Mouse (Mus musculus) lung, adult 2 months (tissue): ENCODE results near the gene Dcdc2c. TPM values are rescaled to one million over a fixed set of nuclear protein-coding genes. Genes with fewer than 3 reads are reported as not detected.

Source experiments
- DNase-seq: peaks from one replicate; pipeline ENCODE4 v3.0.0; 2022
- H3K4me1 ChIP-seq: fragments of 200-500 bp; 2 replicates; pipeline ENCODE4 v1.6.1; 2011; ENCODE audit warnings: low read length; ENCODE audit not compliant: control insufficient read depth, insufficient read depth
- H3K4me3 ChIP-seq: fragments of 200-500 bp; replicated peaks from 2 replicates; pipeline ENCODE3; 2011; ENCODE audit warnings: low read depth, mild to moderate bottlenecking, control low read depth, low read length; ENCODE audit errors: extremely low read depth
- CTCF ChIP-seq: fragments of 200-500 bp; IDR thresholded peaks from 2 replicates; pipeline ENCODE4 v1.5.1; 2011; ENCODE audit warnings: mild to moderate bottlenecking, low read length, control low read depth; ENCODE audit not compliant: insufficient read depth
- POLR2A ChIP-seq: fragments of 200-500 bp; IDR thresholded peaks from 2 replicates; pipeline ENCODE4 v1.6.1; 2011; ENCODE audit warnings: low read depth, mild to moderate bottlenecking, control low read depth, low read length, borderline replicate concordance; ENCODE audit errors: extremely low read depth
- WGBS: fragments of 180-500 bp; shearing (Covaris S2); methylation state at CpG from one replicate; pipeline ENCODE4 v1.1.7; 2018; 5-methylcytosine and 5-hydroxymethylcytosine counted together
- polyA plus RNA-seq: library from polyadenylated mRNA; depleted of rRNA; stranded (reverse); fragments of >200 nt; gene quantifications from 2 replicates; pipeline ENCODE4 v1.2.3, GENCODE M21; 2012; rRNA removed

Dcdc2c gene
- polyA plus RNA-seq = not detected in 2 replicates

GRCm38 (mm10) chr12:28552299-28552698 lies at the start of gene Dcdc2c:
Gene Dcdc2c, minus strand, starts transcription at chr12:28552399.
- Histone ChIP-seq H3K4me1 (no peaks in the 10 kb centered on the region), H3K4me3 (no peak within 1 kb of the TSS)
- 64% methylated on average over 15 of the region's 15 CpGs for WGBS
- no peak for DNase-seq
- TF ChIP-seq CTCF (no peak), POLR2A (no peak)

GRCm38 (mm10) chr12:28598526-28598991 lies 46.4 kb upstream of the Dcdc2c start:
- Histone ChIP-seq H3K4me1 (no peaks in the 10 kb centered on the region), H3K4me3 (no peak overlapping the region)
- no peak for DNase-seq
- 62% methylated on average over 2 of the region's 2 CpGs for WGBS
- TF ChIP-seq POLR2A = no peak
- no peak for TF ChIP-seq CTCF

- H3K4me3 ChIP-seq = no peak overlapping the region
- TF ChIP-seq CTCF (no peak), POLR2A (no peak)
- WGBS = 50% methylated on average over 3 of the region's 3 CpGs
- H3K4me1 ChIP-seq = no peaks in the 10 kb centered on the region
- DNase-seq = no peak
These were observed 45.9 kb upstream of the Dcdc2c start for GRCm38 (mm10) chr12:28598110-28598509.

GRCm38 (mm10) chr12:28597699-28598098 lies 45.5 kb upstream of the Dcdc2c start:
- DNase-seq = no peak
- Histone ChIP-seq H3K4me3 (no peak overlapping the region), H3K4me1 (no peaks in the 10 kb centered on the region)
- WGBS = 61% methylated on average over 9 of the region's 9 CpGs
- TF ChIP-seq POLR2A = no peak
- TF ChIP-seq CTCF = no peak

- H3K4me1 ChIP-seq = no peaks in the 10 kb centered on the region
- TF ChIP-seq POLR2A (no peak), CTCF (no peak)
- no peak for DNase-seq
- H3K4me3 ChIP-seq = no peak overlapping the region
These were observed 44.7 kb upstream of the Dcdc2c start for GRCm38 (mm10) chr12:28596851-28597250.

DNA sequence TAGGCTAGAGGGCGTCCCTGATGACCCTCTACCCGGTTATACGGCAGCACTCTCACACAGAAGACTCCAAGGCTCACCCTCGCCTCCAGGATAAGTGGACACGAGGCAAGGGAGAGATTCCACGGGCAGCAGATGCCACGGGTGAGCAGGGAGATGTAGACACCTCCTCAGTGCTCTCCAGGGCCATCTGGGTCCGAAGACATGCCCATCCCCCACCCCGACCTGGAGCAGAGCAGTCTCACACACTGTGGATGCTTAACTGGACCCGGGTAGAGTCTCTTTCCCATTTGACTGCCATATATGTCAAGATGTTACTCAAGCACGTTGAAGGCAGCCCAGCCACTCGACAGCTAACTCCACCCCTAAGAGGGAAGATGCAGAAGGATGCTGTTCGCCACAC lies 38.2 kb upstream of the Dcdc2c start:
- no peak overlapping the region for H3K4me3 ChIP-seq
- no peak for DNase-seq
- no peaks in the 10 kb centered on the region for H3K4me1 ChIP-seq
- WGBS = 38% methylated on average over 13 of the region's 13 CpGs
- no peak for TF ChIP-seq POLR2A
- no peak for TF ChIP-seq CTCF

GRCm38 (mm10) chr12:28589090-28589868 lies 37.1 kb upstream of the Dcdc2c start:
- TF ChIP-seq CTCF (peak; percentile 85), POLR2A (no peak)
- DNase-seq = peak; percentile 60
- 8% methylated on average over 24 of the region's 24 CpGs for WGBS
- no peaks in the 10 kb centered on the region for H3K4me1 ChIP-seq
- H3K4me3 ChIP-seq = peak overlapping the region; percentile 18

DNA sequence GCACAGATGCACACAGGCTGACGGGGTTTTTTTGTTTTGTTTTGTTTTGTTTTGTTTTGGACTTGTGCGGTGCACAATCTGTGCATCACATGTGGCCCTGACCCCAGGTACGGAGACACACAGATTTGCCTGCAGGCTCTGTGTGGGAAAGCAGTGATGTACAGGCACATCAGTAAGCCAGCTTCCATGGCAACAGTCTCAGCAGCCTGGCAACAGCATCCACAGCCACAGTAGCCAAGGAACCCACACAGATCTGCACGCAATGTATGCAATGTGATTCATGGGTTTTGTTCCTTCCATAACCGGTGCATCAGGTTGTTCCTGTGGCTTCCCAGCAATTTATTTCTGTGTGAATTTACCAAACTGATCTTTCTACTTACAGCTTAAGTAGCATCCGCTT lies 35.8 kb upstream of the Dcdc2c start:
- TF ChIP-seq CTCF (no peak), POLR2A (no peak)
- DNase-seq = no peak
- WGBS = 79% methylated on average over 6 of the region's 6 CpGs
- Histone ChIP-seq H3K4me1 (no peaks in the 10 kb centered on the region), H3K4me3 (no peak overlapping the region)

DNA sequence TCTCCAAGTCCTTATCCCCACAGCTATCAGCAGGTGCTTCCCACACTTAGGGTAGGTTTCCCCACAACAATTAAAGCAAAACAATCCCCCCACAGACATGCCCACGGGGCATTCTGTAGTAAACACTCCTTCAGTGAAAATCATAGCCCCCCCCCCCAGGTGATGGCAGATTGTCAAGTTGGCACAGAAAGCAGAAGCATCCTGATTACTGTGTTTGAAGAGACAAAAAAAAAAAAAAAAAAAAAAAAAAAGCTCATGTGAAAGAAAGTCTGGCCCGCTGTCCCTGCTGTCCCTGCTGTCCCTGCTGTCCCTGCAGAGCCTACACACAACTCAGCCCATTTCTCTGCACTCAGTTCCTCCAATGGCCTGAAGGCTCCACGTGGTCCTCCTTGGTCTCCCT lies 31.8 kb upstream of the Dcdc2c start:
- DNase-seq = no peak
- WGBS = 40% methylated on average over 3 of the region's 3 CpGs
- TF ChIP-seq POLR2A (no peak), CTCF (no peak)

GRCm38 (mm10) chr12:28582423-28582822 lies 30.2 kb upstream of the Dcdc2c start, which contains the start of gene Allc:
Gene Allc, minus strand, starts transcription at chr12:28582523.
- DNase-seq = no peak
- 57% methylated on average over 8 of the region's 8 CpGs for WGBS
- no peak within 1 kb of the TSS for H3K4me3 ChIP-seq
- no peaks in the 10 kb centered on the region for H3K4me1 ChIP-seq
- TF ChIP-seq CTCF = no peak
- TF ChIP-seq POLR2A = no peak

More for the DNA sequence above, 31.8 kb upstream of the Dcdc2c start:
- H3K4me3 ChIP-seq = no peak overlapping the region
- H3K4me1 ChIP-seq = no peaks in the 10 kb centered on the region
